Mouse (Mus musculus) C2C12 (cell line): ENCODE data around the gene Hist1h3b.

ENCODE experiments used
- CEBPB ChIP-seq: IDR thresholded peaks from one replicate; pipeline ENCODE4 v1.6.1; 2011; ENCODE audit warnings: low read depth, mild to moderate bottlenecking, control low read depth, moderate library complexity
- CTCF ChIP-seq: IDR thresholded peaks from one replicate; pipeline ENCODE4 v1.5.1; 2011; ENCODE audit not compliant: control insufficient read depth, insufficient read depth, insufficient read length
- FOSL1 ChIP-seq: IDR thresholded peaks from one replicate; pipeline ENCODE4 v1.8.0; 2011; ENCODE audit warnings: mild to moderate bottlenecking, low read length; ENCODE audit not compliant: poor library complexity, insufficient read depth, severe bottlenecking
- USF1 ChIP-seq: IDR thresholded peaks from one replicate; pipeline ENCODE4 v1.6.1; 2011; ENCODE audit warnings: low read depth, mild to moderate bottlenecking, control low read depth, moderate library complexity

- TF ChIP-seq CTCF, result no peak
- TF ChIP-seq CEBPB, result no peak
- TF ChIP-seq USF1, result no peak
- TF ChIP-seq FOSL1, result no peak
These were observed 13.1 kb downstream of the Hist1h3b start for GRCm38 (mm10) chr13:23765172-23765513.
